Mouse (Mus musculus) skeletal muscle tissue, adult 2 months (tissue): ENCODE results near the gene Popdc2.

ENCODE experiments used
- DNase-seq: peaks from one replicate; pipeline ENCODE4 v3.0.0-alpha.2; 2012; ENCODE audit warnings: low read depth, low spot score

Popdc2 gene

DNA sequence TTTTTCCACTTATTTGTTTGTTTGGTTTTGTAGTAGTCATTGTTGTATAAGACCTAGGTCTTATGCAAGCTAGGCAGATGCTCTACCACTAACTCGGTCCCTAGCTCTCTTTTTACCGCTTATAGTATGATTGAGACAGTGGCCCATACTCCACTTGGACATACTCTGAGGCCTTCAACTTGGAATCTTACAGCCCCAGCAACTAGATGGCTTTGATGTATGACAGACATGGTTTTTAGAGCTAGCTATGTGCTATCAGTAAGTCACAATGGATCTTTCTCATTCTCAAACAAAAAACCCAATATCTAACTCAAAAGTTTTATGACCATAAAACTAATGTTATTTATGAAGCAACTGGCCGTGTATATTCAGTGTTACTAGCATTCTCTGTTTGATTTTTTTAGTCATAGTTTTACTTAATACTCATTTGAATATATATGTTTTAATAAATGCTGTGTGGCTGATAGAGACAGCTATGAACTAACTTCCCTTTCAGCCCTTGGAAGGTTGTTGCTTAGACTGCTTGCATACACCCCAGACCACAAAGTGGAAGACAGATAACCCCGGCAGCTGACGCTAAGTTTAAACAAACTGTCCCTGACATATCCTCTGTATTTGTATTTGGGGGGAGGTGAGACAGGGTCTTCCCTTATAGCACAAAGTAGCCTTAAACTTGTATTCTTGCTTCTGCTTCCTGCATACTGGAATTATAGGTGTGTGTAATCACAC lies 7.7 kb upstream of the Popdc2 start:
- DNase-seq: no peak

DNA sequence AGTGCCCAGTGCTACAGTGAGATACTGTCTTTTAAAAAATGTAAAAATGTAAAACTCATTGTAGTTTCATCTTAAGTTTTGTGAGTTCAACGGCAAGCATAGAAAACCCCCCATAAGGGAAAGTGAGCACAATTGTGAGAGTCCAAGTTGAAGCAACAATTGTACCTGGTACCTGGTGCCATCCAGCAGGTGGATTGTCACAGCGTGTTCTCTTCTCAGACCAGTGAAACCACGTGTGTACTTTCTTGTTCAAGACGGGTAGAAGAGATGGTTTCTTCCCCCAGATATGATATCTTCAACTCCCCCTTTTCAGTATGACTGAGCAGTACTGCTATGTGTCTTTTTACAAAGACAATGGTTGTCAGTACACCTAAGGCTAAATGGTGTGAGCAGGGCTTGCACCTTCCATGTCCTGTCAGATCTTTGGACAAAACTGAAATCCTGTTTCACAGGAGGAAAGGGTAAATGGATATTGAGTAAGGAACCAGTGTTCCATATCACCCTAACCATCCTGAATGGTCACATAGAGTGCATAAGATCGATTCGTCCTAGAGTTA lies 3.7 kb upstream of the Popdc2 start:
- no peak for DNase-seq

GRCm38 (mm10) chr16:38359241-38359640 lies 2.8 kb upstream of the Popdc2 start:
- no peak for DNase-seq

- no peak for DNase-seq
Observed at GRCm38 (mm10) chr16:38359857-38360256, 2.2 kb upstream of the Popdc2 start.

GRCm38 (mm10) chr16:38360317-38360716 lies 1.7 kb upstream of the Popdc2 start:
- DNase-seq: no peak

GRCm38 (mm10) chr16:38362493-38363255 lies 665 bp downstream of the Popdc2 start:
- no peak for DNase-seq

- no peak for DNase-seq
Observed at GRCm38 (mm10) chr16:38363256-38363595, 1.2 kb downstream of the Popdc2 start.

DNA sequence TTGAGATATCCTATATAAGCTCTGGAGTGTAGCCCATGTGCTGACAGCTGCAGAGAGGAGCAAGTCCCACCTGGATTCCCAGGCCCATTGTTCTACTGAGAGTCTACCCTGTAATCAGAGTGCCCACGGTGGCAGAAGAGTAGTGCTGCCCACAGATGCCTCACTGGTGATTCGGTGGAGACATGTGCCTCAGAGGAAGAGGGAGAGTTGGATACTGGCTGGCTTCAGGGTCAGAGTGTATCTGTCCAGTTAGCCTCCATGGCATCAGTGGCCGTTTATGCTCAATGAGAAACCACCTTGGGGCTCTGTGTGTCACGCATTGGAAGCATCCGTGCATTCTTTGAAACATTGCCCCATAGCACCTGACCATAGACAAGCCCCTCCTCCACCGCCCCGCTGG lies 1.6 kb downstream of the Popdc2 start:
- no peak for DNase-seq

DNA sequence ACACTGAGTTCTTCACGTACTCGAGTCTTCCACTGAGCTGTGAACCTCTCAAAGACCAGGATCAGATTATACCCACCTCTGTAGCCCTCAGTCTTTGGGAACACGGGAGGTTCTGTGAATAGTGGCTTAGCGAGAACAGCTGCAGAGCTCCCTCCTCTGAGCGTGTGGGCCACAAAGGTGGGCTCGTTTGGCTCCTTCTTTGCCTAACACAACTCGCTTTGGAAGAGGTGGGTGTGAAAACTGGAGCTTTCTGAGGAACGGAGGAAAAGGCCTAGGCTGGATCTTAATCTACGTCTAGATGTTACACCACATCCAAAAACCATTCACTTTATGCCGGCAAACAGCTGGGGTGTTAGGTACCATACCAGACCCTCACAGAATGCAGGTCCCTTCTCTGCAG lies 3.4 kb downstream of the Popdc2 start:
- DNase-seq: no peak

DNA sequence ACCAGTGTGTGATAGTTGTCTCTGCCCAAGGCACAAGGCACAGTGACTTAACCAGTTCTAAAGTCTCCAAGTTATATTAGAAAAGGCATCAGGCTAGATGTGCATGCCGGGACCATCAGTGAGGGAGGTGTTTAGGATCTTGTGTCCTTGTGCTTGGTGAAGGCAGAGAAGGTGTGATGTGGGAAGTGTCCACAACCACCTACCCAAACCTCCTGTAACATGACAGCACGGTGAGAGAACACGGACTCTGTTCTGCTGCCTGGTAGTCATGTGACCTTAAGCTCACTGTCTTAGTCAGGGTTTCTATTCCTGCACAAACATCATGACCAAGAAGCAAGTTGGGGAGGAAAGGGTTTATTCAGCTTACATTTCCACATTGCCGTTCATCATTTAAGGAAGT lies 4.2 kb downstream of the Popdc2 start:
- no peak for DNase-seq

DNA sequence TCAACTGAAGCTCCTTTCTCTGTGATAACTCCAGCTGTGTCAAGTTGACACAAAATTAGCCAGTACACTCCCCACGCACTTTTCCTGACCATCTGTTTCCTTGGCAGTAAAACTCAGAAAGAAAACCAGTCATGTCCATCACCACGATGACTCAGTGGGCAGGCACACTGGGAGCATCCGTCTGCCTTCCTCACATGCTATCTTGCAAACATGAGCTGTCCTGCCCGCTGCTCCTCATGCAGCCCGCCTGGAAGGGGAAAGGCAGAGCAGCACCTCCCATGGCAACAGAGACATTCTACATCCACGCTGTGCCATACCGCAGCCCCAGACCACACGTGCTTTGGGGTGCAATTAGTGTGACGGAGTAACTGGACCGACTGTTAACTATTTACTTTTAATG lies 6.3 kb downstream of the Popdc2 start:
- no peak for DNase-seq

- DNase-seq: no peak
Observed at GRCm38 (mm10) chr16:38369000-38369399, 7.0 kb downstream of the Popdc2 start.

GRCm38 (mm10) chr16:38369431-38369830 lies 7.4 kb downstream of the Popdc2 start:
- DNase-seq: no peak

DNA sequence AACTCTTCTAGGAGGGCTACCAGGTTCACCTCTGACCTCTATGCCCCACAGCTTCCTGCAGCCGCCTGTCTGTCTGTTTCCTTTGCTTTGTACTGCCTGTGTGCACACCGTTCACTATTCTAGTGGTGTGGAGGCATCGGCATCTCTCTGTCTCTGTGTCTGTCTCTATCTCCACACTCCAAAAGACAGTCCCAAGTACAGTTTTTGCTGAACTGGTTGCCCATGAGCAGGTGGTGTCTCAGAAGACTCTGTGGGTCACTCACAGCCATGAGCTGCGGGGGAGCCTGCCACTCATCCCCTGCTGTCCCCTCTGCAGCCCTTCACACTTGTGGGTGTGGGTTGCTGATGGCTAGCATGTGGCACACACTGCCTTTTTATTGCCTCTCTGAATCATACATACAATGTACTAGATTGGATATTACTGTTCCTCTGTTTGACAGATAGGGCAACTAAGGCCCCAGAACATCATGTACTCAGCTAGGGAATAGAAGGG lies 8.0 kb downstream of the Popdc2 start:
- no peak for DNase-seq

- DNase-seq: peak; percentile 90
Observed at GRCm38 (mm10) chr16:38370633-38371374, 8.8 kb downstream of the Popdc2 start.

GRCm38 (mm10) chr16:38371705-38372296 lies 9.8 kb downstream of the Popdc2 start:
- DNase-seq: no peak

DNA sequence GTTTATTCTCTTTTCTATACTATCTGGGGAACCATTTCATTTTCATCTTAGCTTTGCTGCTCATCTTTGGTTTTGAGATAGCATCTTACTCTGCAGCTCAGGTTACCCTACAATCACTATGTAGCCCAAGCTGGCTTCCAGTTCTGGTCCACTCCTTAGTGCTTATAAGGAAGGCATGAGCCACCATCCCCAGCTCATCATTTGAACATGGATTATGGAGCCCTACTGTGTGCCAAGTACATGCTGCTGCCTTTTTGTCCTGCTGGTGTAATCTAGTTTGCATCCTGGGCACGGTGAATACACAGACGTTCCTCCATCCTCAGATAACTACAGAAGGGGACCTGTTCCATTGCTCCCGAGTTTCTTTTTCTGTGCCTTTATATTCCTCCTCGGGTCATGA lies 10.9 kb downstream of the Popdc2 start:
- no peak for DNase-seq

GRCm38 (mm10) chr16:38373439-38373838 lies 11.4 kb downstream of the Popdc2 start:
- no peak for DNase-seq

DNA sequence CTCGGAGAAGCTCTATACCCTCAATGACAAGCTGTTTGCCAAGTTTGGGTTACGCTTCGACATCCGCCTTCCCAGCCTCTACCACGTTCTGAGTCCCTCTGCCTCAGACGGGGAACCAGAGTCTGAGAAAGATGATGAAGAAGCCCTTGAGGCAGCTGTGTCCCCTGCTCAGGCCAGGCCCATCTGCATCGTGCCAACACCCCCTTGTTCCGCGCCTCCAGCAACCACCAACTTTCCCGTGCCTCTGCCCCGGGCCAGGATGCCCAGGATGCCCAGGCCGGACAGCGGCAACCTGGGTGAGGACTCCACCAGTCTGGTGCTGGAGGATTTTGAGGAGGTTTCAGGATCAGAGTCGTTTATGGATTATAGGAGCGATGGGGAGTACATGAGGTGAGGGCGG lies 11.9 kb downstream of the Popdc2 start:
- DNase-seq: no peak

- no peak for DNase-seq
Observed at GRCm38 (mm10) chr16:38374379-38375140, 12.6 kb downstream of the Popdc2 start.

GRCm38 (mm10) chr16:38375182-38375581 lies 13.2 kb downstream of the Popdc2 start:
- DNase-seq: no peak
